Mouse (Mus musculus) stomach, postnatal 0 days (tissue): Measurements from ENCODE around the gene Tmem205.

Experiments used
- CTCF ChIP-seq: IDR thresholded peaks from 2 replicates; pipeline ENCODE4 v1.5.1; 2016; ENCODE audit warnings: antibody characterized with exemption, low read depth, mild to moderate bottlenecking, moderate library complexity
- EP300 ChIP-seq: optimal IDR thresholded peaks from 2 replicates; pipeline ENCODE3; 2016; ENCODE audit warnings: antibody characterized with exemption

GRCm38 (mm10) chr9:21926155-21926554 is 1.2 kb downstream of the Tmem205 start:
- TF ChIP-seq EP300, result no peak
- no peak for TF ChIP-seq CTCF
